Mouse (Mus musculus) layer of hippocampus, postnatal 36 days (tissue): Measurements from ENCODE around the gene Dhrs7b. TPM values are rescaled to one million over a fixed set of nuclear protein-coding genes. Genes with fewer than 3 reads are reported as not detected.
"Not testable (repeated sequence)": the region's sequence is repeated elsewhere in the genome, so short reads cannot be mapped to it uniquely, and the experiment has no call there.

ENCODE experiments used
- DNase-seq, 2 experiments: peaks; one replicate each; pipeline ENCODE4 v3.0.0; 2022
- total RNA-seq, 2 experiments: library from RNA; stranded (reverse); gene quantifications; 2 replicates each; pipeline ENCODE4 v1.2.3; 2021

The Dhrs7b gene
- total RNA-seq, result 10 to 100 TPM; 27.0 to 28.5 TPM

GRCm38 (mm10) chr11:60830433-60831052 lies at the start of gene Dhrs7b:
TSS of gene Dhrs7b (plus strand) at chr11:60830631.
- DNase-seq, result peak; percentile 83 to 86

- DNase-seq, result no peak
Observed at GRCm38 (mm10) chr11:60784179-60784922, 46.1 kb upstream of the Dhrs7b start.

- peak in 1 of 2 experiments; percentile 20 for DNase-seq
Observed at GRCm38 (mm10) chr11:60787595-60787994, 42.8 kb upstream of the Dhrs7b start.

- no peak for DNase-seq
Observed at GRCm38 (mm10) chr11:60790472-60790871, 40.0 kb upstream of the Dhrs7b start.

- DNase-seq, result no peak
Observed at GRCm38 (mm10) chr11:60796342-60796741, 34.1 kb upstream of the Dhrs7b start.

GRCm38 (mm10) chr11:60799977-60800376 lies 30.5 kb upstream of the Dhrs7b start:
- DNase-seq, result no peak

GRCm38 (mm10) chr11:60800892-60801291 lies 29.5 kb upstream of the Dhrs7b start:
- DNase-seq, result no peak

GRCm38 (mm10) chr11:60808286-60809070 lies 22.0 kb upstream of the Dhrs7b start:
- DNase-seq, result peak; percentile 26 to 43

GRCm38 (mm10) chr11:60809546-60809945 lies 20.9 kb upstream of the Dhrs7b start:
- no peak for DNase-seq

- DNase-seq, result no peak
Observed at GRCm38 (mm10) chr11:60810046-60810965, 20.1 kb upstream of the Dhrs7b start.

- DNase-seq, result peak; percentile 88 to 90
Observed at GRCm38 (mm10) chr11:60811054-60811460, 19.4 kb upstream of the Dhrs7b start.

- DNase-seq, result not testable (repeated sequence)
Observed at GRCm38 (mm10) chr11:60811618-60812017, 18.8 kb upstream of the Dhrs7b start, which contains the start of gene Shmt1. TSS of gene Shmt1 (minus strand) at chr11:60811718.

- DNase-seq, result no peak
Observed at GRCm38 (mm10) chr11:60816398-60816797, 14.0 kb upstream of the Dhrs7b start.

GRCm38 (mm10) chr11:60823771-60824170 lies 6.7 kb upstream of the Dhrs7b start:
- no peak for DNase-seq

- no peak for DNase-seq
Observed at GRCm38 (mm10) chr11:60825191-60825590, 5.2 kb upstream of the Dhrs7b start.

GRCm38 (mm10) chr11:60826700-60827099 lies 3.7 kb upstream of the Dhrs7b start:
- no peak for DNase-seq

GRCm38 (mm10) chr11:60827241-60827945 lies 3.0 kb upstream of the Dhrs7b start:
- DNase-seq, result no peak

- DNase-seq, result no peak
Observed at GRCm38 (mm10) chr11:60828903-60829302, 1.5 kb upstream of the Dhrs7b start.

- DNase-seq, result no peak
Observed at GRCm38 (mm10) chr11:60836897-60837296, 6.5 kb downstream of the Dhrs7b start.

GRCm38 (mm10) chr11:60837644-60838406 lies 7.4 kb downstream of the Dhrs7b start:
- DNase-seq, result no peak
